Mouse (Mus musculus): Measurements from ENCODE around the gene Nfe2l2. TPM values are rescaled to one million over a fixed set of nuclear protein-coding genes. Genes with fewer than 3 reads are reported as not detected.

The Nfe2l2 gene
- total and polyA plus RNA-seq, 2 experiments from 2014 or later: 7.6 to 12.6 TPM

- H3K9ac ChIP-seq: no peak overlapping the region
- DNase-seq: no peak
- no peaks in the 10 kb centered on the region for H3K27me3 ChIP-seq (ENCODE audit: insufficient read depth, low read length)
- 0 out of 2 replicates have a peak, but pooled peaks cover 1% of the 10 kb centered on the region for H3K9me3 ChIP-seq (ENCODE audit: low read length)
- no peak for TF ChIP-seq CTCF (IDR thresholded peaks at IDR 0.05; ENCODE audit: low read depth)
- H3K27ac ChIP-seq (ENCODE audit: low read depth, low read length): no peak overlapping the region
- no peak overlapping the region for H3K4me2 ChIP-seq (ENCODE audit: low read depth)
- no peaks in the 10 kb centered on the region for H3K36me3 ChIP-seq (ENCODE audit: insufficient read depth)
- no peaks in the 10 kb centered on the region for H3K4me1 ChIP-seq (ENCODE audit: insufficient read depth)
- WGBS: 73% methylated on average over 2 of the region's 2 CpGs
- H3K4me3 ChIP-seq (ENCODE audit: low read depth, low read length): no peak overlapping the region
- no peak for ATAC-seq
Measured at GRCm38 (mm10) chr2:75737006-75737503, 32.6 kb upstream of the Nfe2l2 start.

DNA sequence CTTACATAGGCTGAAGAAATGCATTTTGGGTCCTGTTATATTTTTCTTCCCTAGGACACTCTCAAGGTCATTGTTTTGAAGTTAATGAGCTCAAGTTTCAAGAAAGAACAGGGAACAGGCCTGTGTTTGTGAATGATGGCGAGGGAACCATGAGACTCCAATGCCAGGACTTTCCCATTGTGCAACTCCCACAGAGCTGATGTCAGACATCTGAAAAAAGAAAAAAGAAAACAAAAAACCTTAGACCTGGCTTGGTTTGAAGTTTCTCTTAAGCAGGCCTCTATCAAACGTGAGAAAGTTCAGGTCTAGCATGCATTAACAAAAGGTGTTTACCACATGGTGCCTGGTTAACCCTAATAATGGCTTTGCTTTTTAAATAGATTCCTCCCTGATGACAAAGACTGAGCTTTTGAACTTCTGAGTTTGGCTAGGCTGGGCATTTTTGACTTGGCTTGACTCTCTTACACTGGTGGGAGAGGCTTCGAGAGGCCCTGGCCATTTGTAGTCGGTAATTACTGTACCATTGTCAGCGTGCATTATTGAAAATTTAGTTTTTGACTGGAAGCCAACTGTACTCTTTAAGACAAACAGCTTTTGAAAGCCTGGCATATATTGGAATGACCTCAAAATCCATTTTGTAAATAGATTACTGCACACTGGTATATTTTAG is 29.9 kb upstream of the Nfe2l2 start:
- Histone ChIP-seq H3K36me3 (ENCODE audit: insufficient read depth) (no peaks in the 10 kb centered on the region), H3K27me3 (ENCODE audit: insufficient read depth, low read length) (no peaks in the 10 kb centered on the region), H3K27ac (ENCODE audit: low read depth, low read length) (no peak overlapping the region), H3K9me3 (ENCODE audit: low read length) (no peaks in the 10 kb centered on the region), H3K4me3 (ENCODE audit: low read depth, low read length) (no peak overlapping the region), H3K4me2 (ENCODE audit: low read depth) (no peak overlapping the region), H3K9ac (no peak overlapping the region), H3K4me1 (ENCODE audit: insufficient read depth) (no peaks in the 10 kb centered on the region)
- ATAC-seq: no peak
- TF ChIP-seq CTCF (IDR thresholded peaks at IDR 0.05; ENCODE audit: low read depth): no peak
- 32% methylated on average over 5 of the region's 5 CpGs for WGBS
- no peak for DNase-seq

- ATAC-seq: no peak
- H3K4me3 ChIP-seq (ENCODE audit: low read depth, low read length): no peak overlapping the region
- no peak overlapping the region for H3K27ac ChIP-seq (ENCODE audit: low read depth, low read length)
- no peaks in the 10 kb centered on the region for H3K9me3 ChIP-seq (ENCODE audit: low read length)
- TF ChIP-seq CTCF (IDR thresholded peaks at IDR 0.05; ENCODE audit: low read depth): no peak
- no peaks in the 10 kb centered on the region for H3K27me3 ChIP-seq (ENCODE audit: insufficient read depth, low read length)
- 94% methylated on average over 7 of the region's 7 CpGs for WGBS
- no peak overlapping the region for H3K4me2 ChIP-seq (ENCODE audit: low read depth)
- DNase-seq: no peak
- no peak overlapping the region for H3K9ac ChIP-seq
- no peaks in the 10 kb centered on the region for H3K36me3 ChIP-seq (ENCODE audit: insufficient read depth)
- H3K4me1 ChIP-seq (ENCODE audit: insufficient read depth): no peaks in the 10 kb centered on the region
Measured at GRCm38 (mm10) chr2:75733177-75733576, 28.7 kb upstream of the Nfe2l2 start.

DNA sequence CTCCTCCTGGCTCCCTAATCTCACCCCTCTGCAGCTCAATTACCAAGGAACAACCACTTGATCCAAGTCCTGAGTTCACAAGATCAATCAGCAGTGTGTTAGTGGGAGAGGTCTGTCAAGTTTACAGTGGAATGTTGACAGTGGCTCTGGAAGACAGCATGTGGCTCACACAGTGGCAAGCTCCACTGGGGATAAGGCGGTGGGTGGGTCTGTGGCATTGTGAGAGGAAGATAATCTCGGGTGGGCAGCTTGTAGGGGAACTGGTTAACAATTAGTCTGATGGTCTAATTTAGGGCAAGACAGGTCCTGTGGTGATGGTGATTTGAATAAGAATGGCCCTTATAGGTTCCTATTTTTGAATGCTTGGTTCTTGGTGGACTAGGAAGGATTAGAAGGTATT is 27.5 kb upstream of the Nfe2l2 start:
- ATAC-seq (no peak), DNase-seq (no peak)
- no peak overlapping the region for H3K4me3 ChIP-seq (ENCODE audit: low read depth, low read length)
- no peak overlapping the region for H3K27ac ChIP-seq (ENCODE audit: low read depth, low read length)
- no peaks in the 10 kb centered on the region for H3K27me3 ChIP-seq (ENCODE audit: insufficient read depth, low read length)
- WGBS: 47% methylated on average over 2 of the region's 2 CpGs
- H3K9ac ChIP-seq: no peak overlapping the region
- no peaks in the 10 kb centered on the region for H3K4me1 ChIP-seq (ENCODE audit: insufficient read depth)
- no peaks in the 10 kb centered on the region for H3K9me3 ChIP-seq (ENCODE audit: low read length)
- no peaks in the 10 kb centered on the region for H3K36me3 ChIP-seq (ENCODE audit: insufficient read depth)
- no peak for TF ChIP-seq CTCF (IDR thresholded peaks at IDR 0.05; ENCODE audit: low read depth)
- H3K4me2 ChIP-seq (ENCODE audit: low read depth): no peak overlapping the region

DNA sequence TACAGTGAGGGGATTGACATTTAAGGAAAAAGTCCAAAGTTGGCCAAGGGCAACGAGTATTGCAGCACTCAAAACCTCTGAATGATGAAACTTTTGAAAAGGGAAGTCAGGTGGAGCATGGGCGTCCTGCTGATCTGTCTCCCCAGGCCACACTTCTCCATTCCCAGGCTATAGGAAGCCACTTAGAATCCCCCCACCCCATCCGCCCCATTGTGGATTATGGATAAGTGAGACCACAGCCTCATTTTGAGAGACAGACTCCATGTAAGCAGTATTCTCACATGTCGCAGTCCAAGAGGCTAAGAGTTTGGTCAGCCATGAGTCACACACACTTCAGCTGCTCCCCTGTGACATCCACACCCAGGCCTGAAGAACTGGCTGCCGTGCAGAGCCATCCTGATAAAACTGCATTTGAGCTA is 26.8 kb upstream of the Nfe2l2 start:
- Histone ChIP-seq H3K4me3 (ENCODE audit: low read depth, low read length) (no peak overlapping the region), H3K4me2 (ENCODE audit: low read depth) (no peak overlapping the region), H3K27ac (ENCODE audit: low read depth, low read length) (no peak overlapping the region), H3K9ac (no peak overlapping the region), H3K27me3 (ENCODE audit: insufficient read depth, low read length) (no peaks in the 10 kb centered on the region), H3K36me3 (ENCODE audit: insufficient read depth) (no peaks in the 10 kb centered on the region), H3K9me3 (ENCODE audit: low read length) (no peaks in the 10 kb centered on the region), H3K4me1 (ENCODE audit: insufficient read depth) (no peaks in the 10 kb centered on the region)
- TF ChIP-seq CTCF (IDR thresholded peaks at IDR 0.05; ENCODE audit: low read depth): no peak
- DNase-seq: no peak
- 80% methylated on average over 5 of the region's 5 CpGs for WGBS
- ATAC-seq: no peak

- no peak for DNase-seq
- Histone ChIP-seq H3K4me3 (ENCODE audit: low read depth, low read length) (no peak overlapping the region), H3K27ac (ENCODE audit: low read depth, low read length) (no peak overlapping the region), H3K36me3 (ENCODE audit: insufficient read depth) (no peaks in the 10 kb centered on the region), H3K4me1 (ENCODE audit: insufficient read depth) (no peaks in the 10 kb centered on the region), H3K9me3 (ENCODE audit: low read length) (no peaks in the 10 kb centered on the region), H3K4me2 (ENCODE audit: low read depth) (no peak overlapping the region), H3K27me3 (ENCODE audit: insufficient read depth, low read length) (no peaks in the 10 kb centered on the region), H3K9ac (no peak overlapping the region)
- 78% methylated on average over 10 of the region's 10 CpGs for WGBS
- no peak for ATAC-seq
- TF ChIP-seq CTCF (IDR thresholded peaks at IDR 0.05; ENCODE audit: low read depth): no peak
Measured at GRCm38 (mm10) chr2:75730052-75730451, 25.6 kb upstream of the Nfe2l2 start.

DNA sequence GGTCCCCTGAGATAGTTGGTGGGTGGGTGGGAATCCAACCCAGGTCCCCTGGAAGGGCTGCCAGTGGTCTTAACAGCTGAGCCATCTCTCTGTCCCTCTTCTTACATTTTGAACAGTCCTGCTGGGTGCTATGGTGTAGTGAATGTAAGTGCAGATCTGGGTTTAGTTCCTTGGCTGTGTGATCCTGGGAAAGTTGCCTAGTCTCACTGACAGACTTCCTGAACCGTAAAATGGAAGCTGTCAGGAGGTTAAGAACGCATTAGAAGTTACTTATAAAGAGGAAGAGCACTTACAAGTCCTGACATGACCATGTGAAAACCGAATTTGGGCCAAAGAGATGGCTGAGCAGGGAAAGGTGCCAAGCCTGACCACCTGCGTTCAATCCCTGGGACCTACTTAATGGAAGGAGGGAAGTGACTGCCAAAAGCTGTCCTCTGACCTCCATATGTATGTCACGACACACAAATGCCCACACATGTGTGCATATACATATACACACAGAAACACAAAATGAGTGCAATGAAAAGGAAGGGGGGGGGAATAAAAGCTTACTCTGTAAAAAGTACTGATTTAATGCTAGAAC is 20.5 kb upstream of the Nfe2l2 start:
- no peak overlapping the region for H3K4me3 ChIP-seq (ENCODE audit: low read depth, low read length)
- ATAC-seq (no peak), DNase-seq (no peak)
- no peak overlapping the region for H3K9ac ChIP-seq
- H3K27me3 ChIP-seq (ENCODE audit: insufficient read depth, low read length): no peaks in the 10 kb centered on the region
- H3K36me3 ChIP-seq (ENCODE audit: insufficient read depth): no peaks in the 10 kb centered on the region
- H3K9me3 ChIP-seq (ENCODE audit: low read length): no peaks in the 10 kb centered on the region
- no peaks in the 10 kb centered on the region for H3K4me1 ChIP-seq (ENCODE audit: insufficient read depth)
- no peak overlapping the region for H3K4me2 ChIP-seq (ENCODE audit: low read depth)
- no peak for TF ChIP-seq CTCF (IDR thresholded peaks at IDR 0.05; ENCODE audit: low read depth)
- 75% methylated on average over 5 of the region's 5 CpGs for WGBS
- H3K27ac ChIP-seq (ENCODE audit: low read depth, low read length): no peak overlapping the region

All from forebrain, postnatal 0 days (tissue).